ENCODE assay signal across 8 mouse cellular contexts in the genomic region with DNA sequence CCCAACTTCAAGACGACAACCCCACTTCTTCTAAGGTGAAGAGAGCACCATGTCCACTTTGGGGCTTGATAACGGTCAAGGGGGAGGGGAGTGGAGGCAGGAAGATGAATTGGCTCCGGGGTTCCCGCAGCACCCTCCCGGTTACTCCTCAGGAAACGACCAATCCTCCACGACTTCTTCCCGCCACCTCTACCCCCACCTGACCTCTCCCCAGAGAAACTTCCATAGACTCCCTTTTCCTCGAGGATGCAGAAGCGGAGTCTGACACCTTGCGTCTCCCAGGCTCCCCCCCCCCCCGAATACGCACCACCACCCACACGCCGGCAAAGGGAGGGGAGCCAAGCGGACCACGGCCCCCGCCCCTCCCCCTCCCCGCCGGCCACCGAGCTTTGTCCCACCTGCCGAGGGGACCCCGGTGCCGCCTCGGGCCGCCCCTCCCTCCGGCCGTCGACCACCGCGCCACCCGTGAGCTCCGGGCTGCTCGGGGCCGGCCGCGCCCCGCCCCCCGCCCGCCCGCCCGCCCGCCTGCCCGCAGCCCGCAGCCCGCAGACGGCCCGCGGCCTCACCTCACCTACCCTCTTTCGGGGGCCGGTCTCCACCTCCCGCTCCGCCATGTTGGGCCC. TPM values are rescaled to one million over a fixed set of nuclear protein-coding genes. Genes with fewer than 3 reads are reported as not detected.
DNase-seq lines count a peak whose midpoint lies in the region; ATAC-seq and TF ChIP-seq lines count a peak whose summit lies in the region.

No protein-coding gene starts in this region.

- H3K4me2 ChIP-seq in stomach, embryonic 16.5 days (ENCODE audit: low read depth, low read length) = peak overlapping the region; percentile 54

- WGBS in bone marrow, adult 2 months = 2% methylated on average over 40 of the region's 53 CpGs
- 1% methylated on average over 41 of the region's 53 CpGs for WGBS in limb, embryonic 10.5 days
- 1% methylated on average over 28 of the region's 53 CpGs for WGBS in stomach, embryonic 16.5 days

- no peaks in the 10 kb centered on the region for H3K36me3 ChIP-seq in erythroblast, embryonic 14.5 days (ENCODE audit: control insufficient read depth)
- H3K36me3 ChIP-seq in limb, embryonic 10.5 days = peaks cover 9% of the 10 kb centered on the region
- no peaks in the 10 kb centered on the region for H3K36me3 ChIP-seq in stomach, embryonic 16.5 days (ENCODE audit: control insufficient read depth, insufficient read depth, low read length)

- peak overlapping the region; percentile 63; the same call in 1 of the 2 replicates for H3K27ac ChIP-seq in bone marrow, adult 2 months (ENCODE audit: control insufficient read depth, insufficient read depth, low read depth, low read length, poor library complexity)
- H3K27ac ChIP-seq in limb, embryonic 10.5 days = peak overlapping the region; percentile 99
- H3K27ac ChIP-seq in stomach, embryonic 16.5 days (ENCODE audit: low read length) = peak overlapping the region; percentile 95

- no peak for TF ChIP-seq POLR2A in bone marrow, adult 2 months (IDR thresholded peaks at IDR 0.05; ENCODE audit: borderline replicate concordance, control insufficient read depth, low read depth, low read length)

- peak overlapping the region; percentile 100 for H3K9ac ChIP-seq in stomach, embryonic 16.5 days (ENCODE audit: low read length)

- peak; percentile 14 to 39; a peak in 2 of 4 replicates for ATAC-seq in hematopoietic stem cell, adult 5-6 weeks (replicated peaks in 1 of 2; ENCODE audit: insufficient read depth in 1 of 2, low FRiP score in 2 of 2, low TSS enrichment in 1 of 2, low read depth in 1 of 2, poor library complexity in 2 of 2, severe bottlenecking in 2 of 2)
- ATAC-seq in stomach, embryonic 16.5 days (ENCODE audit: insufficient read depth, low FRiP score) = peak; percentile 27; the same call in 1 of the 2 replicates

- peak overlapping the region; percentile 68 for H3K4me3 ChIP-seq in bone marrow, adult 2 months (replicated peaks; ENCODE audit: control insufficient read depth, low read depth, low read length)
- H3K4me3 ChIP-seq in erythroblast, embryonic 14.5 days (replicated peaks) = peak overlapping the region; percentile 86
- H3K4me3 ChIP-seq in limb, embryonic 10.5 days = peak overlapping the region; percentile 84
- H3K4me3 ChIP-seq in stomach, embryonic 16.5 days (replicated peaks; ENCODE audit: low read length) = peak overlapping the region; percentile 96

- H3K9me3 ChIP-seq in erythroblast, embryonic 14.5 days (ENCODE audit: control insufficient read depth, low read length) = no peaks in the 10 kb centered on the region
- no peaks in the 10 kb centered on the region for H3K9me3 ChIP-seq in limb, embryonic 10.5 days (replicated peaks)
- no peaks in the 10 kb centered on the region for H3K9me3 ChIP-seq in stomach, embryonic 16.5 days (replicated peaks; ENCODE audit: control insufficient read depth, low read length)

- peaks cover 2% of the 10 kb centered on the region; the same call in 1 of the 2 replicates for H3K27me3 ChIP-seq in erythroblast, embryonic 14.5 days (ENCODE audit: control insufficient read depth)
- H3K27me3 ChIP-seq in limb, embryonic 10.5 days (ENCODE audit: low read depth, poor library complexity, severe bottlenecking) = no peaks in the 10 kb centered on the region
- H3K27me3 ChIP-seq in stomach, embryonic 16.5 days (ENCODE audit: control insufficient read depth, insufficient read depth, low read length) = no peaks in the 10 kb centered on the region

- TF ChIP-seq CTCF in bone marrow, adult 2 months (IDR thresholded peaks at IDR 0.05; ENCODE audit: control insufficient read depth, insufficient read depth, low read length) = no peak

- peaks cover 2% of the 10 kb centered on the region for H3K4me1 ChIP-seq in bone marrow, adult 2 months (ENCODE audit: control insufficient read depth, insufficient read depth, low read length)
- H3K4me1 ChIP-seq in erythroblast, embryonic 14.5 days (ENCODE audit: control insufficient read depth) = peaks cover 20% of the 10 kb centered on the region
- H3K4me1 ChIP-seq in limb, embryonic 10.5 days = peaks cover 9% of the 10 kb centered on the region
- H3K4me1 ChIP-seq in stomach, embryonic 16.5 days (ENCODE audit: control insufficient read depth, insufficient read depth, low read length) = peaks cover 4% of the 10 kb centered on the region; the same call in 1 of the 2 replicates

- DNase-seq in gastrocnemius, adult 18-20 months (ENCODE audit: low spot score) = peak; percentile 5
- no peak for DNase-seq in gastrocnemius, postnatal 25 days
- peak; percentile 67 for DNase-seq in limb, embryonic 10.5 days (ENCODE audit: low spot score)
- peak; percentile 56 for DNase-seq in mesoderm, embryonic 11.5 days (ENCODE audit: low read depth, low spot score)

RNA-seq across cellular contexts. Expression of a gene that starts 0.6 kb away (rescaled TPM):
- total RNA-seq in gastrocnemius, adult 18-20 months (2021) = 10 to 100 TPM; 14.6 to 16.3 TPM
- total RNA-seq in gastrocnemius, postnatal 25 days (2021) = 10 to 100 TPM; 10.5 to 12.9 TPM
- 4.5 and 10.6 TPM in 2 replicates for polyA plus RNA-seq in bone marrow, adult 2 months (2011; ENCODE audit: insufficient read depth, insufficient read length, low replicate concordance, missing spikeins)
- 0.01 and 0.03 TPM in 2 replicates for polyA plus RNA-seq in erythroblast, embryonic 14.5 days (2012)
- total RNA-seq in hematopoietic stem cell, adult 5-6 weeks (2017) = 60.9 and 107 TPM in 2 replicates
- polyA plus RNA-seq in limb, embryonic 10.5 days (2016; fragmentation: Nextera tagmentation; extraction: Ambion mirVana) = 24.5 and 28.0 TPM in 2 replicates
- 12.3 and 16.6 TPM in 2 replicates for polyA plus RNA-seq in stomach, embryonic 16.5 days (2015; fragmentation: Nextera tagmentation; extraction: Ambion mirVana)

RNA-seq across cellular contexts. Expression of a gene that starts 53.8 kb away (rescaled TPM):
- 10 to 100 TPM; 54.9 to 65.1 TPM for total RNA-seq in gastrocnemius, adult 18-20 months (2021)
- 10 to 100 TPM; 53.1 to 65.7 TPM for total RNA-seq in gastrocnemius, postnatal 25 days (2021)
- polyA plus RNA-seq in bone marrow, adult 2 months (2011; ENCODE audit: insufficient read depth, insufficient read length, low replicate concordance, missing spikeins) = 379 and 425 TPM in 2 replicates
- polyA plus RNA-seq in erythroblast, embryonic 14.5 days (2012) = 18.9 and 22.2 TPM in 2 replicates
- 1,035 and 1,123 TPM in 2 replicates for total RNA-seq in hematopoietic stem cell, adult 5-6 weeks (2017)
- 114 and 122 TPM in 2 replicates for polyA plus RNA-seq in limb, embryonic 10.5 days (2016; fragmentation: Nextera tagmentation; extraction: Ambion mirVana)
- polyA plus RNA-seq in stomach, embryonic 16.5 days (2015; fragmentation: Nextera tagmentation; extraction: Ambion mirVana) = 37.6 and 40.2 TPM in 2 replicates
